Mouse (Mus musculus): Measurements from ENCODE around the gene Eif5a. TPM values are rescaled to one million over a fixed set of nuclear protein-coding genes. Genes with fewer than 3 reads are reported as not detected.

Eif5a gene
- total and polyA plus RNA-seq, 2 experiments from 2014 or later: 469 to 961 TPM

DNA sequence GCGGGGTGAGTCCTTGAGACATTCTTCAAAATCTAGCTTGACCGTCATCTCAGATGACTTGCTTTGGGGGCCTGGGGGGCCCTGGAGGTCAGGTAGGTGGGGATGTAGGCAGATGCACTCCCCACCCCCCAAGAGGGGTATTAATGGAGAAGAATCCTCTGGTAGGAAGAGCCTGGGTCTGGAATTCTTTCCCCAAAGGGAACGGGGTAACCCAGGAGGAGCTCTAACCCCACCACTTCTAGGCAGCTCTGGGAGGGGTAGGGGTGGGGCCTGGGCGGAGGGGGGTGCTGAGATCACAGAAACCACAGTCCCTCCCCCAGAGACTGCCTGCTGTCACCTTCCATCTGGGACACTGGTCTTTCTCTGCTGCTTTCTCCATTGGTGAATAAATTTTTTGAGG lies 26.5 kb downstream of the Eif5a start, which contains the start of gene Acap1:
Acap1 (minus strand) TSS at position 249 of the 400 bp plus-strand sequence.
- WGBS: 66% methylated on average over 4 of the region's 4 CpGs
- Histone ChIP-seq H3K9me3 (replicated peaks; ENCODE audit: control insufficient read depth, low read length) (no peaks in the 10 kb centered on the region), H3K4me2 (ENCODE audit: low read depth, low read length) (no peak within 1 kb of the TSS), H3K9ac (replicated peaks; ENCODE audit: low read depth, low read length) (no peak within 1 kb of the TSS), H3K27me3 (ENCODE audit: control insufficient read depth, insufficient read depth, low read length) (peaks cover 8% of the 10 kb centered on the region; the same call in 1 of the 2 replicates), H3K36me3 (replicated peaks; ENCODE audit: control insufficient read depth, insufficient read depth, low read length) (no peaks in the 10 kb centered on the region), H3K27ac (ENCODE audit: low read depth) (peak within 1 kb of the TSS; percentile 40; the same call in 1 of the 2 replicates), H3K4me1 (ENCODE audit: control insufficient read depth, insufficient read depth) (peaks cover 18% of the 10 kb centered on the region), H3K4me3 (ENCODE audit: low read depth, low read length) (no peak within 1 kb of the TSS; the same call in 1 of the 2 replicates)
- TF ChIP-seq CTCF (IDR thresholded peaks at IDR 0.05; ENCODE audit: low read depth) (no peak), EP300 (IDR thresholded peaks at IDR 0.05; ENCODE audit: low read depth) (no peak)
- no peak for ATAC-seq (ENCODE audit: insufficient read depth, low read depth)
- DNase-seq (ENCODE audit: low spot score): no peak

DNA sequence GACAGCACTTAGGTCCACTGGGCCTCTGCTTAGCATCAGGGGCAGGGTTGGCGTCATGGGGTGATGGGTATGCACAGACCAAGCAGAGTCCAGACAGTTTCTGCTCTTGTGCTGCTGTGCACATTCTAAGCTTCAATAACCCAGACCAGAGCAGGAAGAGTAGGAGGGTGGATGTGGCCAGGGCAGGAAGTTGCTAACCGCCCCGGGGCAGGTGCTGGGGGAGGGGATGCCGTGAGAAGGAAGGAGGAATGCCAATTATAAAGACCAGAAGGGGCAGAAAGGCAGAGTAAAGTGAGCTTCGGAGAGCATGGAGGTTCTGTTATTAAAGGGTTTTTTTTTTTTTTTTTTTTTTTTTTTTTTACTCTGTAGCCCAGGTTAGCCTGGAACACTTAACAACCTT lies 27.1 kb downstream of the Eif5a start:
- TF ChIP-seq EP300 (IDR thresholded peaks at IDR 0.05; ENCODE audit: low read depth) (no peak), CTCF (IDR thresholded peaks at IDR 0.05; ENCODE audit: low read depth) (no peak)
- Histone ChIP-seq H3K9ac (replicated peaks; ENCODE audit: low read depth, low read length) (no peak overlapping the region), H3K4me3 (ENCODE audit: low read depth, low read length) (no peak overlapping the region; the same call in 1 of the 2 replicates), H3K9me3 (replicated peaks; ENCODE audit: control insufficient read depth, low read length) (no peaks in the 10 kb centered on the region), H3K4me1 (ENCODE audit: control insufficient read depth, insufficient read depth) (peaks cover 12% of the 10 kb centered on the region), H3K4me2 (ENCODE audit: low read depth, low read length) (no peak overlapping the region), H3K36me3 (replicated peaks; ENCODE audit: control insufficient read depth, insufficient read depth, low read length) (no peaks in the 10 kb centered on the region), H3K27ac (ENCODE audit: low read depth) (peak overlapping the region; percentile 40; the same call in 1 of the 2 replicates), H3K27me3 (ENCODE audit: control insufficient read depth, insufficient read depth, low read length) (peaks cover 11% of the 10 kb centered on the region; the same call in 1 of the 2 replicates)
- 60% methylated on average over 5 of the region's 5 CpGs for WGBS
- DNase-seq (ENCODE audit: low spot score) (no peak), ATAC-seq (ENCODE audit: insufficient read depth, low read depth) (no peak)

DNA sequence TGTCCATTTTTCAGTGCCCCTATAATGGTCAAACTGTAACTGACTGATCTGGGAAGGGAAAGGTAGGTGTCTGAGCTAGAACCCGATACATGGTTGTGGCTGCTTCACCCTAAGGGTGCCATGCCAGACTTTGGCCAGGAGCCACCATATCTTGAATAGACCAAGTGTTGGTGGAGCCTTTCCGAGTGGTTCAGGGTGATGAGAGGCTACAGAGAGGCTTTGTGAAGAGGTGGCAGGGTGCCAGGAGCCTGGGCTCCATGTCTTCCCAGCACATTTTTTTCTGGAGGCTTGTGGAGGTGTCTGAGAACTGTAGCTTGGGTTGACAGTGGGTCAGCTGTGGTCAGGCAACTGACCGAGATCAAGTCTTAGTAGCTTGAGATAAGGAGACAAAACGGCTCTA lies 30.3 kb downstream of the Eif5a start:
- H3K27ac ChIP-seq (ENCODE audit: low read depth): no peak overlapping the region
- H3K4me2 ChIP-seq (ENCODE audit: low read depth, low read length): no peak overlapping the region
- ATAC-seq (ENCODE audit: insufficient read depth, low read depth): peak; percentile 69
- H3K4me3 ChIP-seq (ENCODE audit: low read depth, low read length): no peak overlapping the region
- 13% methylated on average over 4 of the region's 4 CpGs for WGBS
- no peak overlapping the region for H3K9ac ChIP-seq (replicated peaks; ENCODE audit: low read depth, low read length)
- peaks cover 12% of the 10 kb centered on the region for H3K4me1 ChIP-seq (ENCODE audit: control insufficient read depth, insufficient read depth)
- H3K9me3 ChIP-seq (replicated peaks; ENCODE audit: control insufficient read depth, low read length): no peaks in the 10 kb centered on the region
- H3K36me3 ChIP-seq (replicated peaks; ENCODE audit: control insufficient read depth, insufficient read depth, low read length): no peaks in the 10 kb centered on the region
- no peak for TF ChIP-seq EP300 (IDR thresholded peaks at IDR 0.05; ENCODE audit: low read depth)
- no peak for TF ChIP-seq CTCF (IDR thresholded peaks at IDR 0.05; ENCODE audit: low read depth)
- DNase-seq (ENCODE audit: low spot score): peak; percentile 76
- H3K27me3 ChIP-seq (ENCODE audit: control insufficient read depth, insufficient read depth, low read length): peaks cover 17% of the 10 kb centered on the region; the same call in 1 of the 2 replicates

DNA sequence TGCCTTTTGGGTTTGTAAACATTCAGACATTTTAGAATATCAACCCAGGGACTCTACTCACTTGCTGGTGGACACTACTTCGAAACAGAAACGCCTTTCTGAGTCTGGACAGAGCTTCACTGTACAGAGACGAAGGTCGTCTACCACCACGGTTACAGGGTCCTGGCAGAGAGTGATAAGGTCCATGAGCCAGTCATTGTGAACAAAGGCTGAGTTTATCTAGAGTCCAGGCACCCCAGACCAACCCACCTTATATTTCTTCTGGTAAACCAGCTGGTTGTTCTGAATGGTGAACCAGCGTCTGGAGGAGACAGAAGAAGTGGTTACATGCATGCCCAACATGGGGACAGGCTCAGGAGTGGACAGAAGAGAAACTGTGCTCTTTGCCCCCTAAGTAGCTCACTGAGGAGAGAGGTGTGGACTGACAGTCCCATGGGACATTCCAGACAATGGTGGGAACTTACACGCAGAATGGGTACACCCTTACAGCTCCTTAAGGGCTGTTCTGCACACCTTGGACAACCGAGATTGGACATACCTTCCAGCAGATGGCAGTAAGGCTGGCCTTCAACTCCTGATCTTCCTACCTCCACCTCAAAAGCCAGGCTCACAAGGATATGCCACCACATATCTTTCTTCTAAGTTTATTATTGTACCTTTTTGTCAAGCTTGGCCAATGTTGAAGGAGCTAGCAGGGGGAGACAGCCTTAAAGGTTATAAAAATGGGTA lies 34.7 kb downstream of the Eif5a start:
- Histone ChIP-seq H3K36me3 (replicated peaks; ENCODE audit: control insufficient read depth, insufficient read depth, low read length) (no peaks in the 10 kb centered on the region), H3K9me3 (replicated peaks; ENCODE audit: control insufficient read depth, low read length) (no peaks in the 10 kb centered on the region), H3K4me1 (ENCODE audit: control insufficient read depth, insufficient read depth) (peaks cover 12% of the 10 kb centered on the region), H3K9ac (replicated peaks; ENCODE audit: low read depth, low read length) (no peak overlapping the region), H3K4me3 (ENCODE audit: low read depth, low read length) (no peak overlapping the region), H3K27me3 (ENCODE audit: control insufficient read depth, insufficient read depth, low read length) (peaks cover 17% of the 10 kb centered on the region; the same call in 1 of the 2 replicates), H3K4me2 (ENCODE audit: low read depth, low read length) (no peak overlapping the region), H3K27ac (ENCODE audit: low read depth) (no peak overlapping the region)
- DNase-seq (ENCODE audit: low spot score) (no peak), ATAC-seq (ENCODE audit: insufficient read depth, low read depth) (no peak)
- TF ChIP-seq EP300 (IDR thresholded peaks at IDR 0.05; ENCODE audit: low read depth): no peak
- TF ChIP-seq CTCF (IDR thresholded peaks at IDR 0.05; ENCODE audit: low read depth): peak; percentile 51
- WGBS: 50% methylated on average over 8 of the region's 8 CpGs

DNA sequence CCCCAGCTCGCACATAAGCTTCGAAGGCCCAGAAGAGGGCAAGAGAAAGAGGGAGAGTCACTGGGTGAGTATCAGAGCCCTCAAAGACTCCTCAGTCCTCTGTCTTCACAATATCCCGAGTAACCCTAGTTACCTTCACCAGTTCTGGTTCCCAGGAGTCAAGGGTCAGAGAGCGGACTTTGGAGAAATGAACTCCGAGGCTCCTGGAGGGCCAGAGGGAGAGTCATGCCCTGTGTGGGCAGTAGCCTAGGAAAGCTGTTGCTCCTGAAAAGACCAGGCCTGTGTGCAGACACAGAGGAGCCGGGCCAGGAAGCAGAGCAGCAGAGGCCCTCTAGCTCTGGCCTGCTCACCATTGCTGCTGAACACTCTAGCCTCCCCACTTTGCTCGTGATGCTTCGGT lies 37.1 kb downstream of the Eif5a start:
- 69% methylated on average over 8 of the region's 8 CpGs for WGBS

More for the DNA sequence above, 37.1 kb downstream of the Eif5a start:
- peak overlapping the region; percentile 33 for H3K4me2 ChIP-seq (ENCODE audit: low read depth, low read length)
- H3K9me3 ChIP-seq (replicated peaks; ENCODE audit: control insufficient read depth, low read length): no peaks in the 10 kb centered on the region
- no peak overlapping the region for H3K4me3 ChIP-seq (ENCODE audit: low read depth, low read length)
- ATAC-seq (ENCODE audit: insufficient read depth, low read depth) (no peak), DNase-seq (ENCODE audit: low spot score) (no peak)
- 0 out of 2 replicates have a peak, but pooled peaks cover 6% of the 10 kb centered on the region for H3K27me3 ChIP-seq (ENCODE audit: control insufficient read depth, insufficient read depth, low read length)
- H3K9ac ChIP-seq (replicated peaks; ENCODE audit: low read depth, low read length): no peak overlapping the region; the same call in 1 of the 2 replicates
- peak overlapping the region; percentile 60 for H3K27ac ChIP-seq (ENCODE audit: low read depth)
- no peaks in the 10 kb centered on the region for H3K36me3 ChIP-seq (replicated peaks; ENCODE audit: control insufficient read depth, insufficient read depth, low read length)
- H3K4me1 ChIP-seq (ENCODE audit: control insufficient read depth, insufficient read depth): peaks cover 8% of the 10 kb centered on the region; the same call in 1 of the 2 replicates
- TF ChIP-seq CTCF (IDR thresholded peaks at IDR 0.05; ENCODE audit: low read depth): no peak
- TF ChIP-seq EP300 (IDR thresholded peaks at IDR 0.05; ENCODE audit: low read depth): no peak

All from heart, postnatal 0 days (tissue).